Mouse (Mus musculus) MEL (cell line): ENCODE results near the gene Nubp2. TPM values are rescaled to one million over a fixed set of nuclear protein-coding genes. Genes with fewer than 3 reads are reported as not detected.

ENCODE experiments used
- DNase-seq: peaks from one replicate; pipeline ENCODE4 v3.0.0; 2011; ENCODE audit warnings: low read depth, low spot score
- H3K27ac ChIP-seq: 2 replicates; pipeline ENCODE4 v1.5.1; 2012; ENCODE audit warnings: low read depth, mild to moderate bottlenecking, control low read depth, low read length, moderate library complexity; ENCODE audit not compliant: control insufficient read depth
- H3K27me3 ChIP-seq, 2 experiments: fragments of 150-350 bp in 1 of 2; sonication (generic) in 1 of 2; 2 replicates each; pipeline ENCODE4 v1.6.1; 2012; ENCODE audit warnings: low read length in 2 of 2, mild to moderate bottlenecking in 2 of 2, improper control_type of control experiment in 1 of 2, moderate library complexity in 1 of 2; ENCODE audit not compliant: insufficient read depth in 2 of 2, control insufficient read depth in 1 of 2
- H3K36me3 ChIP-seq, 2 experiments: 2 replicates each; pipeline ENCODE4 v1.6.1; 2012 to 2014; ENCODE audit warnings: low read length in 2 of 2, improper control_type of control experiment in 1 of 2, inconsistent platforms in 1 of 2, mild to moderate bottlenecking in 1 of 2; ENCODE audit not compliant: insufficient read depth in 2 of 2, control insufficient read depth in 1 of 2
- H3K4me1 ChIP-seq, 2 experiments: fragments of 150-350 bp in 1 of 2; sonication (generic) in 1 of 2; 2 replicates each; pipeline ENCODE4 v1.6.1; 2012; ENCODE audit warnings: low read length in 2 of 2, improper control_type of control experiment in 1 of 2, mild to moderate bottlenecking in 1 of 2; ENCODE audit not compliant: insufficient read depth in 2 of 2, control insufficient read depth in 1 of 2
- H3K4me3 ChIP-seq, 2 experiments: fragments of 150-350 bp in 1 of 2; sonication (generic) in 1 of 2; 2 replicates each; pipeline ENCODE4 v1.5.1; 2012; ENCODE audit warnings: low read depth in 2 of 2, low read length in 2 of 2, mild to moderate bottlenecking in 2 of 2, moderate library complexity in 2 of 2, control low read depth in 1 of 2, improper control_type of control experiment in 1 of 2; ENCODE audit not compliant: control insufficient read depth in 1 of 2, insufficient read depth in 1 of 2
- H3K79me2 ChIP-seq: 2 replicates; pipeline ENCODE4 v1.6.1; 2012; ENCODE audit warnings: mild to moderate bottlenecking, low read length, moderate library complexity; ENCODE audit not compliant: control insufficient read depth, poor library complexity, insufficient read depth
- H3K9ac ChIP-seq: 2 replicates; pipeline ENCODE4 v1.6.1; 2012; ENCODE audit warnings: low read depth, mild to moderate bottlenecking, control low read depth, low read length, moderate library complexity; ENCODE audit not compliant: control insufficient read depth, poor library complexity, severe bottlenecking
- H3K9me3 ChIP-seq: fragments of 150-350 bp; sonication (generic); replicated peaks from 2 replicates; pipeline ENCODE4 v1.6.1; 2012; ENCODE audit warnings: mild to moderate bottlenecking, low read length, improper control_type of control experiment, moderate library complexity; ENCODE audit not compliant: insufficient read depth
- CTCF ChIP-seq, 3 experiments: IDR thresholded peaks in 2 of 3; conservative IDR thresholded peaks in 1 of 3; 2 replicates each; pipeline ENCODE4 v1.5.1; 2011 to 2012; ENCODE audit warnings: low read length in 3 of 3, low read depth in 2 of 3, mild to moderate bottlenecking in 2 of 3, improper control_type of control experiment in 1 of 3, inconsistent platforms in 1 of 3, mixed read lengths in 1 of 3, moderate library complexity in 1 of 3; ENCODE audit not compliant: control insufficient read depth in 1 of 3, insufficient read depth in 1 of 3, poor library complexity in 1 of 3, severe bottlenecking in 1 of 3
- ETS1 ChIP-seq: IDR thresholded peaks from 2 replicates; pipeline ENCODE4 v1.6.1; 2012; ENCODE audit warnings: low read depth, mild to moderate bottlenecking, inconsistent platforms, low read length, improper control_type of control experiment, moderate library complexity
- GABPA ChIP-seq: IDR thresholded peaks from 2 replicates; pipeline ENCODE4 v1.6.1; 2012; ENCODE audit warnings: low read depth, mild to moderate bottlenecking, inconsistent platforms, low read length, improper control_type of control experiment, moderate library complexity
- JUND ChIP-seq: IDR thresholded peaks from 2 replicates; pipeline ENCODE4 v1.6.1; 2011; ENCODE audit warnings: low read depth, mild to moderate bottlenecking, improper control_type of control experiment, low read length
- MAFK ChIP-seq: IDR thresholded peaks from 2 replicates; pipeline ENCODE4 v1.6.1; 2011; ENCODE audit warnings: low read depth, mild to moderate bottlenecking, low read length, improper control_type of control experiment, borderline replicate concordance
- MAZ ChIP-seq: IDR thresholded peaks from 2 replicates; pipeline ENCODE4 v1.6.1; 2012; ENCODE audit warnings: low read depth, mild to moderate bottlenecking, inconsistent platforms, low read length, improper control_type of control experiment
- MYB ChIP-seq: IDR thresholded peaks from 2 replicates; pipeline ENCODE4 v1.6.1; 2011; ENCODE audit warnings: mild to moderate bottlenecking, low read depth, low read length, improper control_type of control experiment
- MYC ChIP-seq: IDR thresholded peaks from 2 replicates; pipeline ENCODE4 v1.6.1; 2011; ENCODE audit warnings: low read depth, mild to moderate bottlenecking, low read length, improper control_type of control experiment, moderate library complexity
- NELFE ChIP-seq: IDR thresholded peaks from 2 replicates; pipeline ENCODE4 v1.6.1; 2011; ENCODE audit warnings: low read depth, low read length, improper control_type of control experiment
- NRF1 ChIP-seq: IDR thresholded peaks from 2 replicates; pipeline ENCODE4 v1.6.1; 2014; ENCODE audit warnings: low read depth, mild to moderate bottlenecking, inconsistent platforms, low read length, improper control_type of control experiment, moderate library complexity; ENCODE audit not compliant: poor library complexity, insufficient read depth, severe bottlenecking
- SIN3A ChIP-seq: IDR thresholded peaks from 2 replicates; pipeline ENCODE4 v1.6.1; 2012; ENCODE audit warnings: low read length, improper control_type of control experiment, inconsistent platforms
- polyA plus RNA-seq, 2 experiments: library from polyadenylated mRNA; stranded (reverse) in 1 of 2; unstranded in 1 of 2; fragments of >175 nt in 1 of 2; fragments of >200 nt in 1 of 2; gene quantifications; 2 replicates each; pipeline versions ENCODE4 v1.2.1 to v1.2.4; 2012; ENCODE audit warnings: low replicate concordance in 2 of 2, low read depth in 1 of 2; ENCODE audit not compliant: insufficient read length in 2 of 2, insufficient read depth in 1 of 2, missing spikeins in 1 of 2
- total RNA-seq: library from RNA; depleted of rRNA; stranded (reverse); fragments of 300-350 nt; gene quantifications from 2 replicates; pipeline ENCODE4 v1.2.3, GENCODE M21; 2012

Gene Nubp2
- total and polyA plus RNA-seq, 3 experiments: 141 to 191 TPM; not detected in 1

GRCm38 (mm10) chr17:24886134-24886931, at the start of gene Nubp2, which contains the start of gene Spsb3 (continued):
- TF ChIP-seq GABPA (peak; percentile 31; the same call in 1 of the 2 replicates), MAZ (peak; percentile 22; the same call in 1 of the 2 replicates), MYB (peak; percentile 52), MYC (peak; percentile 78), ETS1 (no peak)

DNA sequence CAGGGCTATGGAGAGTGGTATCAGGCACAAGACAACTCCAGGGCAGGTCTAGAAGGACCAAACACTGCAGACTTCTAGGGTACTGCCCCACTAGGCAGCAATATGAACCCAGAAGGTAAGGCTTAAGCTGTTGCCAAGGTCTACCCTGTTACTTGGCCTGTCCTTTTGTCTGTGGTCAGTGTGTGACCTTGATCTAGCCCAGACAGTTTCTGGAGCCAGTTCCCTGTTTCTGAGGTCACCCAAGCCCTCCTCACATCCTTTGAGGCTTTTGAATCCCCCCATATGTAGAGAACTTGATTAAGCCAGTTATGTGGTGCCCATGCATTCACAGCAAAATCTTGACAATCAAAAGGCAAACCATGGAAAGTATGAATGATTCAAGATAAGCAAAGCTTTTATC, 49.5 kb upstream of the Nubp2 start:
- Histone ChIP-seq H3K36me3 (peaks cover 0 to 7% of the 10 kb centered on the region in 2 experiments; a peak in 2 of 4 replicates), H3K9ac (peak overlapping the region; percentile 80), H3K27me3 (no peaks in the 10 kb centered on the region), H3K4me1 (peaks cover 0 to 4% of the 10 kb centered on the region in 2 experiments), H3K4me3 (peak overlapping the region; percentile 46 to 63), H3K79me2 (peaks cover 29% of the 10 kb centered on the region), H3K27ac (no peak overlapping the region), H3K9me3 (no peaks in the 10 kb centered on the region)
- DNase-seq: no peak
- TF ChIP-seq MAFK (no peak), CTCF (IDR thresholded peaks at IDR 0.05 in 2 of 3, conservative IDR thresholded peaks at IDR 0.05 in 1 of 3; ENCODE audit: control insufficient read depth in 1 of 3, insufficient read depth in 1 of 3, low read depth in 2 of 3, low read length in 3 of 3, poor library complexity in 1 of 3, severe bottlenecking in 1 of 3) (no peak), NRF1 (no peak), JUND (no peak)

DNA sequence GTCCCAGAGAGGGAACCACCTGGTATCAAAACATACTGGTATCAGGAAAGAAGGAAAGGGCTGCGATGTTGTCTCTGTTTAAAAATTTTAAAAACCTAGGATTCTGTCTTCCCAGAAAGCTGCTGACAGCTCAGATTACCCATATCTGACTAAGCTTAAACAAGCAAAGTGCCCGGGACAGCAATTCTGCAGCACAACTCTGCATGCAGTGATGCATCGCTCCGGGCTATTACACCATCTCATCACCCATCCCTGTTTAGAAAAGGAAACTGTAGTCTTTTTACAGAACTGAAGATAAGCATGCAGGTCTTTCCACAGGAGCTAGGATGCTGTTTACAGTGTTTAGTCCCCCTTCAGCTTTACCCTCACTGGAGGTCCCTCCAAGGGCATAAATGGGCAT, 48.8 kb upstream of the Nubp2 start:
- DNase-seq: no peak
- Histone ChIP-seq H3K4me3 (peak overlapping the region; percentile 46 to 63), H3K9ac (peak overlapping the region; percentile 80), H3K27me3 (no peaks in the 10 kb centered on the region)
- TF ChIP-seq NELFE: no peak
- 0 out of 2 replicates have a peak, but pooled peaks have one; percentile 19 for TF ChIP-seq SIN3A
- TF ChIP-seq, all 39 proteins: peak for 1
- H3K36me3 ChIP-seq: peaks cover 0 to 7% of the 10 kb centered on the region in 2 experiments; a peak in 2 of 4 replicates
- H3K4me1 ChIP-seq: peaks cover 0 to 4% of the 10 kb centered on the region in 2 experiments
- peaks cover 29% of the 10 kb centered on the region for H3K79me2 ChIP-seq
- no peaks in the 10 kb centered on the region for H3K9me3 ChIP-seq
- H3K27ac ChIP-seq: no peak overlapping the region
